Mouse (Mus musculus) E14TG2a.4 (cell line): ENCODE results near the gene Tex21.

Experiments
- H3K27me3 ChIP-seq: 2 replicates; pipeline ENCODE4 v1.6.1; 2014; ENCODE audit warnings: low read length, control low read depth; ENCODE audit not compliant: insufficient read depth
- H3K36me3 ChIP-seq: 2 replicates; pipeline ENCODE4 v1.6.1; 2014; ENCODE audit warnings: low read length, control low read depth; ENCODE audit not compliant: insufficient read depth
- H3K4me1 ChIP-seq: replicated peaks from 2 replicates; pipeline ENCODE4 v1.6.1; 2014; ENCODE audit warnings: low read depth, low read length, control low read depth
- H3K4me3 ChIP-seq: replicated peaks from 2 replicates; pipeline ENCODE4 v1.5.1; 2014; ENCODE audit warnings: mild to moderate bottlenecking, low read length
- H3K9me3 ChIP-seq: 2 replicates; pipeline ENCODE4 v1.6.1; 2014; ENCODE audit warnings: low read length, control low read depth
- CTCF ChIP-seq: conservative IDR thresholded peaks from 2 replicates; pipeline ENCODE4 v1.5.1; 2014; ENCODE audit warnings: low read length
- NANOG ChIP-seq: IDR thresholded peaks from 2 replicates; pipeline ENCODE4 v1.6.1; 2014; ENCODE audit warnings: borderline replicate concordance, low read length, mixed read lengths
- POU5F1 ChIP-seq: IDR thresholded peaks from 2 replicates; pipeline ENCODE4 v1.6.1; 2014; ENCODE audit warnings: low read length, borderline replicate concordance

The Tex21 gene

DNA sequence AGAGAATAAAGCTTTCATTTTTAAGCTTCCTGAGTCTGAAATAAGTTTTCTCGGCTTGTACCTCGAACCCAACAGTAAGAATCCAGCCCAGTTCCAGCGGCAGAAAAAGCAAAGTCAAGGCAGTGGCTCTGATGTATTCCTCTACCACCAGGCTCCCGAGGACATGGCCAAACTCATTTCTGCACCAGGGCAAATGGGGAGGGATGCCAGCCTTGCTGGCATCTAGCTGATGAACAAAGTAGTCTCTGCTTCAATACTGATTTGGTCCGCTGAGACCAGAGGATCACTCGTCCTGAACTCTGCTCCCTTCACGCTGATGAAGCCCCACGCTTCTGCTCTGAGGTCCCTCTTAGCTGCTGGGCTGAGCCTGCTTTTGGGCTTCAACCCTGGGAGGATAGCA is 7.4 kb upstream of the Tex21 start:
- Histone ChIP-seq H3K27me3 (no peaks in the 10 kb centered on the region), H3K36me3 (peaks cover 19% of the 10 kb centered on the region), H3K9me3 (no peaks in the 10 kb centered on the region), H3K4me3 (peak overlapping the region; percentile 97), H3K4me1 (peaks cover 69% of the 10 kb centered on the region)
- no peak for TF ChIP-seq POU5F1
- no peak for TF ChIP-seq CTCF
- no peak for TF ChIP-seq NANOG

DNA sequence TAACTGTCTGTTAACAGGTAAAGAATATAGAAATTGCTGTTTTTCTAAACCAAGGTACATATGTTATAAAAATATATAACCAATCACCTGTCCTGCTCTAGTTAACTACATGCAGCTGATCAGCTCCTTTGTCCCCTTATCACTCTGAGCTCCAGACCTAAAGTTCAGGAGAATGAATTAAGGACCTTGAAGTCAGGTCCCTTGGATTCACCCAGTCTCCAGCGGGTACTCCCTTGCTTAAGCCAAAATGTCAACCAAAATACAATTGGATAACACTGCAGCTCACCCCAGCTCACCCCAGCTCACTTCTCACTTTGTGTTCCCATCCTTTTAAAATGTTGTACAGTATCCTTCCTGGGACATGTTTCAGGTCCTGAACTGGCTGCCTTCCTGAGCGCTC is 7.0 kb upstream of the Tex21 start:
- Histone ChIP-seq H3K4me3 (peak overlapping the region; percentile 97), H3K36me3 (peaks cover 15% of the 10 kb centered on the region), H3K4me1 (peaks cover 65% of the 10 kb centered on the region), H3K27me3 (no peaks in the 10 kb centered on the region), H3K9me3 (no peaks in the 10 kb centered on the region)
- TF ChIP-seq CTCF: no peak
- no peak for TF ChIP-seq NANOG
- no peak for TF ChIP-seq POU5F1

GRCm38 (mm10) chr12:76253090-76253489 is 6.5 kb upstream of the Tex21 start:
- H3K9me3 ChIP-seq: no peaks in the 10 kb centered on the region
- no peaks in the 10 kb centered on the region for H3K27me3 ChIP-seq
- TF ChIP-seq NANOG (no peak), POU5F1 (no peak), CTCF (no peak)
- H3K4me3 ChIP-seq: no peak overlapping the region
- H3K36me3 ChIP-seq: peaks cover 10% of the 10 kb centered on the region; the same call in 1 of the 2 replicates
- peaks cover 60% of the 10 kb centered on the region for H3K4me1 ChIP-seq

GRCm38 (mm10) chr12:76244981-76245380 is 1.6 kb downstream of the Tex21 start:
- H3K27me3 ChIP-seq: no peaks in the 10 kb centered on the region
- no peaks in the 10 kb centered on the region for H3K36me3 ChIP-seq
- TF ChIP-seq POU5F1: no peak
- no peak for TF ChIP-seq CTCF
- TF ChIP-seq NANOG: no peak
- H3K4me1 ChIP-seq: peaks cover 29% of the 10 kb centered on the region
- H3K4me3 ChIP-seq: no peak overlapping the region
- H3K9me3 ChIP-seq: no peaks in the 10 kb centered on the region

DNA sequence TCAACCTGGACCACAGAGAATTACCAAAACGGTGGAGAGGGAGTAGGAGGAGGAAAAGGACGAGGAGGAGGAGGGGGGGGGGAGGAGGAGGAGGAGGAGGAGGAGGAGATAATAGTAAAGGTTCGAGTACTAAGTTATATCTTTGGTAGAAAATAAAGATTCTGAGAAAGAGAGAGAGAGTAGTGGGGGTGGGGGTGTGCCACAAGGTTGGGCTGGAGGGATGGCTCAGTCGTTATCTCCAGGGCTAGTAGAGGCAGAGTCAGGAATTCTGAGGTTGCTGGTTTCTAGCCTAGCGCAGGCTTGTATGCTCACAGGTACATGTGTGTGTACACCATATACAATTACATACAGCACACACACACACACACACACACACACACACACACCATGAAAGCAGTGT is 4.7 kb downstream of the Tex21 start:
- Histone ChIP-seq H3K36me3 (no peaks in the 10 kb centered on the region), H3K4me1 (peaks cover 32% of the 10 kb centered on the region), H3K4me3 (no peak overlapping the region), H3K9me3 (no peaks in the 10 kb centered on the region), H3K27me3 (no peaks in the 10 kb centered on the region)
- no peak for TF ChIP-seq CTCF
- no peak for TF ChIP-seq POU5F1
- TF ChIP-seq NANOG: no peak

- Histone ChIP-seq H3K9me3 (no peaks in the 10 kb centered on the region), H3K4me3 (no peak overlapping the region), H3K4me1 (peaks cover 32% of the 10 kb centered on the region), H3K36me3 (no peaks in the 10 kb centered on the region), H3K27me3 (no peaks in the 10 kb centered on the region)
- TF ChIP-seq NANOG (no peak), CTCF (no peak), POU5F1 (no peak)
Observed at GRCm38 (mm10) chr12:76241084-76241483, 5.5 kb downstream of the Tex21 start.

- TF ChIP-seq POU5F1 (no peak), CTCF (no peak)
- Histone ChIP-seq H3K4me1 (peaks cover 32% of the 10 kb centered on the region), H3K4me3 (no peak overlapping the region), H3K9me3 (no peaks in the 10 kb centered on the region), H3K36me3 (no peaks in the 10 kb centered on the region), H3K27me3 (no peaks in the 10 kb centered on the region)
Observed at GRCm38 (mm10) chr12:76240670-76241069, 5.9 kb downstream of the Tex21 start.

DNA sequence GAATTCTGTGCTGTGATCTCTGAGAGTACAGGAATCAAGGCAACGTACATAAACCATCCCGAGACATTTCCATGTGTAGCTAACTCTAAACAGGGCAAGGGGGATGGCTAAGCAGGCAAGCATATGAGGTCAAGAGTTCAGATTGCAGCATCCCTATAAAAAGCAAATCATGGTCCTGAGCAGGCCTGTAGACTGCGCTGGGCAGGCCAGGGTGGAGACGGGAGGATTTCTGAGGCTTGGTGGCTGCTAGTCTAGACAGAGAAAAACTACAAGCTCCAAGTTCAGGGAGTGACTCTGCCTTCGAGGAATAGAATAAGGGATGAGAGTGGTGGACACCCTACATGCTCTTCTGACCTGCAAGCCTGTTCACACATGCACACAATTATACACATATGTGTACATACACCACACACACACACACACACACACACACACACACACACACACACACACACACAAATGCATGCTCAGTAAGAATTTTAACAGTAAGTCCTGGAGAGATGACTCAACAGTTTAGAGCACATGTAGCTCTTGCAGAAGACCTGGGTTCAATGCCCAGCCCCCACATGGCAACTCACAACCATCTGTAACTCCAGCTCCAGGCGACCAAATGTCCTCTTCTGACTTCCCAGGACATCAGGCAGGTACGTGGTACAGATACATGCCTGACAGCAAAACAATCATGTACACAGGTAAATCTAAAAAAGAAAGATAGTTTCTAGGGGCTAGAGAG is 6.5 kb downstream of the Tex21 start:
- no peak overlapping the region for H3K4me3 ChIP-seq
- TF ChIP-seq CTCF (no peak), NANOG (no peak), POU5F1 (no peak)
- H3K36me3 ChIP-seq: no peaks in the 10 kb centered on the region
- H3K9me3 ChIP-seq: no peaks in the 10 kb centered on the region
- H3K27me3 ChIP-seq: no peaks in the 10 kb centered on the region
- H3K4me1 ChIP-seq: peaks cover 35% of the 10 kb centered on the region
